Mouse (Mus musculus) stomach, postnatal 0 days (tissue): ENCODE measurements around the gene Nrde2.

Source experiments
- CTCF ChIP-seq: IDR thresholded peaks from 2 replicates; pipeline ENCODE4 v1.5.1; 2016; ENCODE audit warnings: antibody characterized with exemption, low read depth, mild to moderate bottlenecking, moderate library complexity
- EP300 ChIP-seq: optimal IDR thresholded peaks from 2 replicates; pipeline ENCODE3; 2016; ENCODE audit warnings: antibody characterized with exemption

GRCm38 (mm10) chr12:100075715-100076114, 83.7 kb downstream of the Nrde2 start:
- TF ChIP-seq CTCF (no peak), EP300 (no peak)
